Mouse (Mus musculus) kidney, adult 2 months (tissue): ENCODE data around the gene Faim2. TPM values are rescaled to one million over a fixed set of nuclear protein-coding genes. Genes with fewer than 3 reads are reported as not detected.

Experiments used
- DNase-seq: peaks from one replicate; pipeline ENCODE4 v3.0.0; 2021
- H3K27ac ChIP-seq: fragments of 200-500 bp; 2 replicates; pipeline ENCODE4 v1.5.1; 2012; ENCODE audit warnings: low read depth, low read length, control low read depth, inconsistent platforms; ENCODE audit not compliant: insufficient read depth
- H3K27me3 ChIP-seq: fragments of 200-500 bp; replicated peaks from 2 replicates; pipeline ENCODE4 v1.6.1; 2012; ENCODE audit warnings: mild to moderate bottlenecking, moderate library complexity, low read length, inconsistent platforms; ENCODE audit not compliant: control insufficient read depth, insufficient read depth
- H3K36me3 ChIP-seq: fragments of 200-500 bp; 2 replicates; pipeline ENCODE4 v1.6.1; 2012; ENCODE audit warnings: mild to moderate bottlenecking, moderate library complexity, low read length, inconsistent platforms; ENCODE audit not compliant: control insufficient read depth, insufficient read depth
- H3K4me1 ChIP-seq: fragments of 200-500 bp; 2 replicates; pipeline ENCODE4 v1.6.1; 2011; ENCODE audit warnings: low read length; ENCODE audit not compliant: control insufficient read depth, insufficient read depth
- H3K4me3 ChIP-seq: fragments of 200-500 bp; 2 replicates; pipeline ENCODE4 v1.5.1; 2011; ENCODE audit warnings: mild to moderate bottlenecking, low read depth, low read length, control low read depth; ENCODE audit not compliant: insufficient read depth
- CTCF ChIP-seq: fragments of 200-500 bp; conservative IDR thresholded peaks from 2 replicates; pipeline ENCODE4 v1.5.1; 2011; ENCODE audit warnings: low read depth, mild to moderate bottlenecking, control low read depth, low read length, moderate library complexity, mixed read lengths; ENCODE audit not compliant: insufficient read depth, insufficient read length
- POLR2A ChIP-seq: fragments of 200-500 bp; IDR thresholded peaks from one replicate; pipeline ENCODE4 v1.6.1; 2011; ENCODE audit warnings: low read depth, low read length, control low read depth
- WGBS: fragments of 180-500 bp; shearing (Covaris S2); methylation state at CpG from one replicate; pipeline ENCODE4 v1.1.7; 2018; 5-methylcytosine and 5-hydroxymethylcytosine counted together
- polyA plus RNA-seq: library from polyadenylated mRNA; depleted of rRNA; stranded (reverse); fragments of >200 nt; gene quantifications from 2 replicates; pipeline ENCODE4 v1.2.3, GENCODE M21; 2012

Faim2 gene
- polyA plus RNA-seq, 1 experiment: 1.3 TPM

DNA sequence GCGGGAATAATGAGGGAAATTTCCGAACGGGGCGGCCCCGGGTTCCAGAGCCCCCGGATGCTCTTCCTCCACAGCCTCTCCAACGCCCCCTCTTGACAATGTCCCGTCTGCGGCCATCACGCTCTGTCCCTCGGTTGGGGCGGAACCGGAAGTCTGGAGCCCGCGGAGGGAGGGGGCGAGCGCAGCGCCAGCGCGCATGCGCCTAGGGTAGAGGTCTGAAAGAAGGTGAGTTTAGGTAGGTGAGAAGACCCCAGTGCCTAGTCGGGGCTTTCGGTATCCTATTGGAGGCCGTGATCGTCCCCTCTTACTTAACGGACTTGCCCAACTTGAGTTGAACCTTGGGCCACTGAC, 53.4 kb downstream of the Faim2 start, which contains the start of gene Bcdin3d:
Bcdin3d (minus strand) TSS at position 155 of the 351 bp plus-strand sequence.
- WGBS: 1% methylated on average over 26 of the region's 26 CpGs
- H3K27ac ChIP-seq: peak within 1 kb of the TSS; percentile 58
- H3K4me1 ChIP-seq: peaks cover 4% of the 10 kb centered on the region; the same call in 1 of the 2 replicates
- peak within 1 kb of the TSS; percentile 72 for H3K4me3 ChIP-seq
- no peak for TF ChIP-seq CTCF
- TF ChIP-seq POLR2A: no peak
- H3K27me3 ChIP-seq: no peaks in the 10 kb centered on the region
- peak; percentile 91 for DNase-seq
- H3K36me3 ChIP-seq: no peaks in the 10 kb centered on the region

- Histone ChIP-seq H3K27me3 (no peaks in the 10 kb centered on the region), H3K4me3 (peak overlapping the region; percentile 72), H3K4me1 (peaks cover 4% of the 10 kb centered on the region; the same call in 1 of the 2 replicates), H3K27ac (peak overlapping the region; percentile 58), H3K36me3 (no peaks in the 10 kb centered on the region)
- TF ChIP-seq POLR2A: no peak
- TF ChIP-seq CTCF: no peak
- peak; percentile 83 for DNase-seq
- WGBS: 3% methylated on average over 38 of the region's 38 CpGs
Measured at GRCm38 (mm10) chr15:99473801-99474575, 54.0 kb downstream of the Faim2 start.

DNA sequence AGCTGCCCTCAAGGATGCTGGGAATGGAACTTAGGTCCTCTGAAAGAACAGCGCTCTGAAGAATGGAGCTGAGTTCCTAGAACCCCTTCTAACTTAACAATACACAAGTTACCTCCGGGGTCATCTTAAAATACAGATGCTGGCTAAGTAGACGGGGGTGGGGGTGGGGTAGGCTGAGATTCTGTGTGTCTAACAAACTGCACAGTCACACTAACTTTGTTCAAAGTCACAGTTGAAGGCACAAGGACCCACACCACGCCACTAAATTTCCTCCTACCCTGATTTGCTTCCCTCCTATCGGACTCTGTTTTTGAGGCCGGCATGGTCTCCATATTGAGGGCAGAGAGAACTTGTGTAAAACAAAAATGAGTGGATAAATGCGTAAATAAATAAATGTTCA, 55.0 kb downstream of the Faim2 start:
- H3K36me3 ChIP-seq: no peaks in the 10 kb centered on the region

DNA sequence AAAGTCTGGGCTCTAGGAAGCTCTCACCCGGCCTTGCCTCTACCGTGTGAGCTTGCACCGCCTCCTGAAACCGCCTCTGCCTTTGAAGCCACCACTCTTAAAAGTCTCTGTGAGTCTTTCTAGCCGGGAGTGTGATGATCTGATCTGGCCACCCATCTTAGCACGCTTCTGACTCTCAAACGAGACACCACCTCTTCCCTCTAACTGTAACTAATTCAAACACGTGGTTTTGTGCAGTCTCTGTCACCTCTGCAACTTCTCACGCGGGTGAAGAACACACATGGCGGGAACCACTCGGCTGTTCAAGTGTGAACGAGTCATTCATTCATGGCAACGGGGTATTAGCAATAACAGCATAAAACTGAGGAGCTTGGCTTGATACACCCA, 56.3 kb downstream of the Faim2 start:
- TF ChIP-seq CTCF (no peak), POLR2A (no peak)
- no peak for DNase-seq
- H3K36me3 ChIP-seq: no peaks in the 10 kb centered on the region
- H3K4me1 ChIP-seq: peaks cover 4% of the 10 kb centered on the region; the same call in 1 of the 2 replicates
- no peaks in the 10 kb centered on the region for H3K27me3 ChIP-seq
- no peak overlapping the region for H3K4me3 ChIP-seq
- H3K27ac ChIP-seq: no peak overlapping the region
- WGBS: 63% methylated on average over 14 of the region's 14 CpGs

More for the DNA sequence above, 55.0 kb downstream of the Faim2 start:
- Histone ChIP-seq H3K27me3 (no peaks in the 10 kb centered on the region), H3K4me3 (no peak overlapping the region), H3K27ac (no peak overlapping the region), H3K4me1 (peaks cover 4% of the 10 kb centered on the region; the same call in 1 of the 2 replicates)
- TF ChIP-seq POLR2A: no peak
- TF ChIP-seq CTCF: no peak
- 75% methylated on average over 7 of the region's 7 CpGs for WGBS
- no peak for DNase-seq

DNA sequence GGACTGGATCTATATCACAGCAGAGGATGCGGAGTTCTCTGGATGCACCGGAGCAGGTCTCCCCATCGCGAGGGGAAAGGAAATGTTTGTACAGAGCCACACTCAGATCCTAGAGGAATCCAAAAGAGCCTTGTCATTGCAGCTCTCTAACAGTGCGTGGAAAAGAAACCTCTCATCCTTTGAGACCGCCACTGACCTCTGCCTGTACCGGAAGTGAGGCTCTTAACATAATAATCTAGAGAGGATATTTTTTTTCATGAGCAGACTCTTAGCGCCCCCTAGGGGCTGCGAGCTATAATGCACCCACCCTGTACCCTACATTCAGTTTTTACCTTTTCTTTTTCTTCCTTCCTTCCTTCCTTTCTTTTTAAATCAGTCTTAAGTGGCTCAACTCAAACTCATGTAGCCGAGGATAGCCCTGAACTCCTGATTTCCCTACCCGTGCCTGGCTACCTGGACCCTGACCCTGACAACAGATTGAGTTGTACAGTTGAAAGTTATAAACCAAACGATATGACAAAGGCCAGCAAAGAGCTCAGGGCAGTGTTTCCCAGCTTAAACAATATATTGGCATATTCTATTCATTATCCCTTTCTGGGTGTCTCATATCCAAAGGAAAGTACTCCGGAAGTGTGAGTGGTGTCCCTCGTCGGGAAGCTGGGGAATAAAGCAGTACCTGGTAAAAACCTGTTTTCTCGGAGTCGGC, 56.8 kb downstream of the Faim2 start:
- TF ChIP-seq CTCF (peak; percentile 68), POLR2A (no peak)
- Histone ChIP-seq H3K36me3 (no peaks in the 10 kb centered on the region), H3K27me3 (no peaks in the 10 kb centered on the region), H3K27ac (peak overlapping the region; percentile 33; the same call in 1 of the 2 replicates), H3K4me3 (peak overlapping the region; percentile 3; the same call in 1 of the 2 replicates), H3K4me1 (peaks cover 4% of the 10 kb centered on the region; the same call in 1 of the 2 replicates)
- DNase-seq: peak; percentile 66
- 42% methylated on average over 17 of the region's 17 CpGs for WGBS

- peaks cover 4% of the 10 kb centered on the region; the same call in 1 of the 2 replicates for H3K4me1 ChIP-seq
- H3K4me3 ChIP-seq: 0 out of 2 replicates have a peak overlapping the region, but pooled peaks have one; percentile 3
- peak overlapping the region; percentile 12; the same call in 1 of the 2 replicates for H3K27ac ChIP-seq
- peak; percentile 42 for DNase-seq
- WGBS: 77% methylated on average over 31 of the region's 31 CpGs
- TF ChIP-seq CTCF: no peak
- no peak for TF ChIP-seq POLR2A
- H3K36me3 ChIP-seq: no peaks in the 10 kb centered on the region
- H3K27me3 ChIP-seq: no peaks in the 10 kb centered on the region
Measured at GRCm38 (mm10) chr15:99470224-99470761, 57.7 kb downstream of the Faim2 start.
